Mouse (Mus musculus) intestine, embryonic 14.5 days (tissue): Measurements from ENCODE around the gene Slc30a9. TPM values are rescaled to one million over a fixed set of nuclear protein-coding genes. Genes with fewer than 3 reads are reported as not detected.

Experiments used
- ATAC-seq: fragments of 200-750 bp; cut with Nextera tagmentation; replicated peaks from 2 replicates; pipeline ENCODE4 v1.8.0; 2017; ENCODE audit warnings: low read depth, moderate number of reproducible peaks, moderate TSS enrichment, moderate library complexity; ENCODE audit not compliant: low FRiP score, low TSS enrichment
- DNase-seq: peaks from one replicate; pipeline ENCODE4 v3.0.0-alpha.2; 2018; ENCODE audit warnings: low spot score
- H3K27ac ChIP-seq: fragments of 300-500 bp; sonication (generic); 2 replicates; pipeline ENCODE4 v1.5.1; 2014; ENCODE audit warnings: low read depth, mild to moderate bottlenecking, control low read depth
- H3K27me3 ChIP-seq: fragments of 300-500 bp; sonication (generic); replicated peaks from 2 replicates; pipeline ENCODE4 v1.6.1; 2014; ENCODE audit warnings: low read length, control low read depth; ENCODE audit not compliant: control insufficient read depth, insufficient read depth
- H3K36me3 ChIP-seq: fragments of 300-500 bp; sonication (generic); 2 replicates; pipeline ENCODE4 v1.6.1; 2014; ENCODE audit warnings: low read length, control low read depth; ENCODE audit not compliant: control insufficient read depth, insufficient read depth
- H3K4me1 ChIP-seq: fragments of 300-500 bp; sonication (generic); replicated peaks from 2 replicates; pipeline ENCODE4 v1.6.1; 2014; ENCODE audit warnings: low read length, control low read depth, mixed read lengths; ENCODE audit not compliant: control insufficient read depth, insufficient read depth
- H3K4me2 ChIP-seq: fragments of 300-500 bp; sonication (generic); 2 replicates; pipeline ENCODE4 v1.6.1; 2014; ENCODE audit warnings: low read length
- H3K4me3 ChIP-seq: fragments of 300-500 bp; sonication (generic); 2 replicates; pipeline ENCODE4 v1.5.1; 2014; ENCODE audit warnings: low read depth, low read length, control low read depth, mixed read lengths
- H3K9ac ChIP-seq: fragments of 300-500 bp; sonication (generic); 2 replicates; pipeline ENCODE4 v1.6.1; 2014; ENCODE audit warnings: mild to moderate bottlenecking, low read length
- H3K9me3 ChIP-seq: fragments of 300-500 bp; sonication (generic); 2 replicates; pipeline ENCODE4 v1.6.1; 2016; ENCODE audit warnings: low read length, control low read depth; ENCODE audit not compliant: control insufficient read depth
- WGBS: fragments of 180-500 bp; shearing (Covaris S2); extraction: QIAGEN DNeasy Blood & Tissue Kit; methylation state at CpG from one replicate; pipeline ENCODE4 v1.1.7; 2014; 5-methylcytosine and 5-hydroxymethylcytosine counted together
- polyA plus RNA-seq: library from polyadenylated mRNA; unstranded; fragments of >200 nt; fragmentation: Nextera tagmentation; extraction: Ambion mirVana; gene quantifications from 2 replicates; pipeline ENCODE4 v1.2.1, GENCODE M21; 2014

Slc30a9 gene
- polyA plus RNA-seq, 1 experiment from 2014 or later, result 98.2 TPM

GRCm38 (mm10) chr5:67397186-67397585 is 90.4 kb downstream of the Slc30a9 start:
- WGBS, result 83% methylated on average over 14 of the region's 14 CpGs
- no peaks in the 10 kb centered on the region for H3K27me3 ChIP-seq
- H3K4me2 ChIP-seq, result no peak overlapping the region
- no peak overlapping the region for H3K27ac ChIP-seq
- H3K4me3 ChIP-seq, result no peak overlapping the region
- H3K4me1 ChIP-seq, result 0 out of 2 replicates have a peak, but pooled peaks cover 4% of the 10 kb centered on the region
- no peak for DNase-seq
- no peak for ATAC-seq
- no peaks in the 10 kb centered on the region for H3K36me3 ChIP-seq
- no peak overlapping the region for H3K9ac ChIP-seq
- H3K9me3 ChIP-seq, result no peaks in the 10 kb centered on the region

GRCm38 (mm10) chr5:67399876-67400607 is 93.3 kb downstream of the Slc30a9 start:
- Histone ChIP-seq H3K27me3 (no peaks in the 10 kb centered on the region), H3K4me1 (0 out of 2 replicates have a peak, but pooled peaks cover 4% of the 10 kb centered on the region), H3K4me2 (no peak overlapping the region), H3K4me3 (no peak overlapping the region), H3K36me3 (no peaks in the 10 kb centered on the region), H3K9me3 (no peaks in the 10 kb centered on the region), H3K27ac (no peak overlapping the region), H3K9ac (no peak overlapping the region)
- DNase-seq, result no peak
- ATAC-seq, result no peak
- WGBS, result 78% methylated on average over 28 of the region's 28 CpGs

GRCm38 (mm10) chr5:67400608-67401480 is 94.1 kb downstream of the Slc30a9 start:
- no peak overlapping the region for H3K9ac ChIP-seq
- DNase-seq (no peak), ATAC-seq (peak; percentile 38; the same call in 1 of the 2 replicates)
- H3K4me3 ChIP-seq, result no peak overlapping the region
- no peak overlapping the region for H3K27ac ChIP-seq
- H3K4me1 ChIP-seq, result 0 out of 2 replicates have a peak, but pooled peaks cover 4% of the 10 kb centered on the region
- H3K27me3 ChIP-seq, result no peaks in the 10 kb centered on the region
- 52% methylated on average over 12 of the region's 12 CpGs for WGBS
- H3K9me3 ChIP-seq, result no peaks in the 10 kb centered on the region
- peak overlapping the region; percentile 37 for H3K4me2 ChIP-seq
- no peaks in the 10 kb centered on the region for H3K36me3 ChIP-seq

- peak overlapping the region; percentile 37 for H3K4me2 ChIP-seq
- H3K4me1 ChIP-seq, result 0 out of 2 replicates have a peak, but pooled peaks cover 4% of the 10 kb centered on the region
- no peaks in the 10 kb centered on the region for H3K27me3 ChIP-seq
- H3K27ac ChIP-seq, result no peak overlapping the region
- no peak overlapping the region for H3K4me3 ChIP-seq
- H3K36me3 ChIP-seq, result no peaks in the 10 kb centered on the region
- DNase-seq, result no peak
- no peak overlapping the region for H3K9ac ChIP-seq
- no peaks in the 10 kb centered on the region for H3K9me3 ChIP-seq
- peak; percentile 60 for ATAC-seq
- 47% methylated on average over 9 of the region's 9 CpGs for WGBS
Measured at GRCm38 (mm10) chr5:67401612-67402011, 94.9 kb downstream of the Slc30a9 start.

GRCm38 (mm10) chr5:67404380-67404779 is 97.6 kb downstream of the Slc30a9 start:
- ATAC-seq (no peak), DNase-seq (no peak)
- Histone ChIP-seq H3K27me3 (no peaks in the 10 kb centered on the region), H3K4me1 (0 out of 2 replicates have a peak, but pooled peaks cover 4% of the 10 kb centered on the region), H3K9ac (no peak overlapping the region), H3K9me3 (no peaks in the 10 kb centered on the region), H3K36me3 (no peaks in the 10 kb centered on the region), H3K4me2 (no peak overlapping the region), H3K4me3 (no peak overlapping the region), H3K27ac (no peak overlapping the region)
- 46% methylated on average over 7 of the region's 7 CpGs for WGBS

GRCm38 (mm10) chr5:67404919-67405318 is 98.2 kb downstream of the Slc30a9 start:
- peaks cover 6% of the 10 kb centered on the region; the same call in 1 of the 2 replicates for H3K4me1 ChIP-seq
- H3K36me3 ChIP-seq, result no peaks in the 10 kb centered on the region
- H3K4me3 ChIP-seq, result no peak overlapping the region
- no peak for ATAC-seq
- no peaks in the 10 kb centered on the region for H3K9me3 ChIP-seq
- H3K9ac ChIP-seq, result no peak overlapping the region
- H3K27me3 ChIP-seq, result no peaks in the 10 kb centered on the region
- no peak overlapping the region for H3K27ac ChIP-seq
- DNase-seq, result no peak
- WGBS, result 76% methylated on average over 9 of the region's 9 CpGs
- H3K4me2 ChIP-seq, result no peak overlapping the region

Other genes starting within 250 kb of the Slc30a9 start
- 41.6 and 45.5 TPM in 2 replicates for gene Phox2b, start 207.7 kb upstream of the Slc30a9 start, polyA plus RNA-seq
- 85.9 and 87.8 TPM in 2 replicates for gene Tmem33, start 46.4 kb upstream of the Slc30a9 start, polyA plus RNA-seq
- 5.1 and 6.0 TPM in 2 replicates for gene Bend4, start 121.4 kb downstream of the Slc30a9 start, polyA plus RNA-seq